ENCODE assay signal across 20 mouse cellular contexts in the genomic region with DNA sequence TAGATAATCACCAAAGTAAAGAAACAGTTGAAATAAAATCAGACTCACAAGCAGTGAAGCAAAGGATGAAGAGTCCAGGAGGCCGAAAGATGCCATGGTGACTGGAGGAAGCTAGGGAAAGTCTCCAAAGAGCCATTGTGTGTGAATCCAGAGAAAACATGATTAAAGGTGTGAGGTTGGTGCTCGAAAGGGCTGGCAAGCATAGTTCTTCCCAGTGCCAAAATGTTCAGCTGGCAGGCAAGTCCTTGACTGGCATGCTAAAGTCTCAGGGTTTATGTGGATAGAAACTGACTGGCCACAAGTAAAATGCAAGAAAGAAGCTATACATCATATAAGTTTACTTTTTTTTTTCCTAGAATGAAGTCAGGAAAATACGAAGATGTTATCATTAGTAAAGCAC. TPM values are rescaled to one million over a fixed set of nuclear protein-coding genes. Genes with fewer than 3 reads are reported as not detected.
A peak's percentile ranks its signal among the peaks of the same experiment; 100 is the strongest.
DNase-seq lines count a peak whose midpoint lies in the region; ATAC-seq and TF ChIP-seq lines count a peak whose summit lies in the region.
"Had no signal": no experiment of that assay in that cellular context is flagged by ENCODE, and none has a peak within 500 bp of the region (broad histone marks: within the 10 kb centered on the region; RNA-seq: fewer than 3 reads in every experiment).

No protein-coding gene starts in this region.

- no peaks in the 10 kb centered on the region for H3K36me3 ChIP-seq in forebrain, embryonic 14.5 days (ENCODE audit: control insufficient read depth, insufficient read depth, low read length)
- no peaks in the 10 kb centered on the region for H3K36me3 ChIP-seq in forebrain, embryonic 13.5 days (ENCODE audit: poor library complexity, severe bottlenecking)
- H3K36me3 ChIP-seq in midbrain, postnatal 0 days (ENCODE audit: insufficient read depth, low read length) = no peaks in the 10 kb centered on the region
- H3K36me3 ChIP-seq in midbrain, embryonic 16.5 days (ENCODE audit: control insufficient read depth, insufficient read depth, low read length) = no peaks in the 10 kb centered on the region
- H3K36me3 ChIP-seq: forebrain, embryonic 10.5 days; forebrain, embryonic 15.5 days; heart, embryonic 12.5 days; heart, embryonic 15.5 days had no signal

- no peak overlapping the region for H3K27ac ChIP-seq in forebrain, embryonic 14.5 days (ENCODE audit: low read depth, low read length)
- H3K27ac ChIP-seq in forebrain, embryonic 13.5 days = no peak overlapping the region
- no peak overlapping the region for H3K27ac ChIP-seq in midbrain, postnatal 0 days (ENCODE audit: low read depth, low read length)
- H3K27ac ChIP-seq in midbrain, embryonic 16.5 days (ENCODE audit: low read length) = no peak overlapping the region
- H3K27ac ChIP-seq: forebrain, embryonic 10.5 days; forebrain, embryonic 15.5 days; heart, embryonic 15.5 days; hindbrain, embryonic 14.5 days had no signal

- no peaks in the 10 kb centered on the region for H3K9me3 ChIP-seq in forebrain, embryonic 14.5 days (replicated peaks; ENCODE audit: control insufficient read depth, low read length)
- no peaks in the 10 kb centered on the region for H3K9me3 ChIP-seq in forebrain, embryonic 13.5 days (replicated peaks)
- H3K9me3 ChIP-seq in midbrain, postnatal 0 days (ENCODE audit: low read length) = no peaks in the 10 kb centered on the region
- H3K9me3 ChIP-seq in midbrain, embryonic 16.5 days (replicated peaks; ENCODE audit: control insufficient read depth, low read length, poor library complexity, severe bottlenecking) = no peaks in the 10 kb centered on the region
- H3K9me3 ChIP-seq: forebrain, embryonic 10.5 days; forebrain, embryonic 15.5 days; heart, embryonic 12.5 days; heart, embryonic 15.5 days had no signal

- H3K9ac ChIP-seq in forebrain, embryonic 14.5 days (ENCODE audit: low read length) = no peak overlapping the region
- H3K9ac ChIP-seq in forebrain, embryonic 13.5 days = no peak overlapping the region
- no peak overlapping the region for H3K9ac ChIP-seq in midbrain, postnatal 0 days (replicated peaks; ENCODE audit: low read length, poor library complexity, severe bottlenecking)
- H3K9ac ChIP-seq in midbrain, embryonic 16.5 days (ENCODE audit: low read depth, low read length) = no peak overlapping the region
- H3K9ac ChIP-seq: forebrain, embryonic 15.5 days; heart, embryonic 12.5 days; heart, embryonic 15.5 days; hindbrain, embryonic 14.5 days had no signal

- 83% methylated on average over 3 of the region's 3 CpGs for WGBS in forebrain, embryonic 14.5 days
- WGBS in forebrain, embryonic 13.5 days = 81% methylated on average over 3 of the region's 3 CpGs
- WGBS in midbrain, postnatal 0 days = 66% methylated on average over 3 of the region's 3 CpGs
- 77% methylated on average over 3 of the region's 3 CpGs for WGBS in midbrain, embryonic 16.5 days

- peak; percentile 4 for DNase-seq in adrenal gland, postnatal 10 days
- DNase-seq in adrenal gland, adult 8-10 months = no peak
- peak; percentile 22 for DNase-seq in forebrain, embryonic 14.5 days (ENCODE audit: low spot score)
- peak; percentile 31 for DNase-seq in midbrain, postnatal 0 days (ENCODE audit: low spot score)
- DNase-seq: adrenal gland, postnatal 14 days; cerebellum, adult 18-20 months; cerebellum, adult 9-10 months; gastrocnemius, postnatal 25 days; heart, postnatal 10 days; heart, postnatal 36 days had no signal

- ATAC-seq in forebrain, embryonic 14.5 days = no peak
- no peak for ATAC-seq in forebrain, embryonic 13.5 days
- no peak for ATAC-seq in midbrain, postnatal 0 days (ENCODE audit: low FRiP score)
- no peak for ATAC-seq in midbrain, embryonic 16.5 days
- ATAC-seq: activated CD4-positive, CD25-positive, alpha-beta regulatory T cell, adult 4 months; forebrain, embryonic 15.5 days; intestine, postnatal 0 days had no signal

- H3K4me3 ChIP-seq in forebrain, embryonic 14.5 days (ENCODE audit: low read depth, low read length) = no peak overlapping the region
- no peak overlapping the region for H3K4me3 ChIP-seq in forebrain, embryonic 13.5 days
- H3K4me3 ChIP-seq in midbrain, postnatal 0 days (ENCODE audit: low read depth, low read length) = no peak overlapping the region
- H3K4me3 ChIP-seq in midbrain, embryonic 16.5 days (ENCODE audit: low read depth, low read length) = no peak overlapping the region
- H3K4me3 ChIP-seq: forebrain, embryonic 10.5 days; forebrain, embryonic 15.5 days; heart, embryonic 12.5 days; heart, embryonic 15.5 days had no signal

- no peaks in the 10 kb centered on the region for H3K4me1 ChIP-seq in forebrain, embryonic 14.5 days (ENCODE audit: control insufficient read depth, insufficient read depth, low read length)
- H3K4me1 ChIP-seq in forebrain, embryonic 13.5 days = no peaks in the 10 kb centered on the region
- H3K4me1 ChIP-seq in midbrain, postnatal 0 days (ENCODE audit: insufficient read depth, low read length) = no peaks in the 10 kb centered on the region
- H3K4me1 ChIP-seq in midbrain, embryonic 16.5 days (ENCODE audit: control insufficient read depth, insufficient read depth, low read length) = no peaks in the 10 kb centered on the region
- H3K4me1 ChIP-seq: forebrain, embryonic 15.5 days; heart, embryonic 12.5 days; heart, embryonic 15.5 days had no signal

- no peak for TF ChIP-seq CTCF in midbrain, postnatal 0 days (IDR thresholded peaks at IDR 0.05)

- H3K27me3 ChIP-seq in forebrain, embryonic 14.5 days (replicated peaks; ENCODE audit: control insufficient read depth, insufficient read depth, low read length) = no peaks in the 10 kb centered on the region
- H3K27me3 ChIP-seq in forebrain, embryonic 13.5 days = no peaks in the 10 kb centered on the region
- H3K27me3 ChIP-seq in midbrain, postnatal 0 days (ENCODE audit: insufficient read depth, low read length) = no peaks in the 10 kb centered on the region
- H3K27me3 ChIP-seq in midbrain, embryonic 16.5 days (ENCODE audit: control insufficient read depth, insufficient read depth, low read depth, low read length) = no peaks in the 10 kb centered on the region
- H3K27me3 ChIP-seq: forebrain, embryonic 15.5 days; heart, embryonic 12.5 days; heart, embryonic 15.5 days had no signal

- H3K4me2 ChIP-seq in forebrain, embryonic 14.5 days (ENCODE audit: low read length) = no peak overlapping the region
- H3K4me2 ChIP-seq in forebrain, embryonic 13.5 days = no peak overlapping the region
- no peak overlapping the region for H3K4me2 ChIP-seq in midbrain, postnatal 0 days (ENCODE audit: low read depth, low read length, poor library complexity, severe bottlenecking)
- H3K4me2 ChIP-seq in midbrain, embryonic 16.5 days (ENCODE audit: low read length) = no peak overlapping the region
- H3K4me2 ChIP-seq: forebrain, embryonic 15.5 days; heart, embryonic 12.5 days; heart, embryonic 15.5 days; hindbrain, embryonic 14.5 days had no signal

RNA-seq across cellular contexts. Expression of gene Rasef, which starts 22.6 kb away (rescaled TPM):
- under 1 TPM; 0.18 to 0.24 TPM for total RNA-seq in adrenal gland, postnatal 10 days (2021)
- total RNA-seq in adrenal gland, adult 8-10 months (2022) = under 1 TPM in 2 of 4 experiments, not detected in 2; 0.03 to 0.09 TPM
- polyA plus RNA-seq in forebrain, embryonic 14.5 days (2014; fragmentation: Nextera tagmentation; extraction: Ambion mirVana) = 0.05 and 0.10 TPM in 2 replicates
- polyA plus RNA-seq in forebrain, embryonic 13.5 days (2015; fragmentation: Nextera tagmentation; extraction: Ambion mirVana) = 0.06 and 0.08 TPM in 2 replicates
- total RNA-seq in midbrain, postnatal 0 days (2014; rRNA removed) = 0.16 and 0.90 TPM in 2 replicates
- polyA plus RNA-seq in midbrain, postnatal 0 days (2015; fragmentation: Nextera tagmentation; extraction: Ambion mirVana) = 0.43 and 0.65 TPM in 2 replicates
- 0.31 and 0.59 TPM in 2 replicates for polyA plus RNA-seq in midbrain, embryonic 16.5 days (2015; fragmentation: Nextera tagmentation; extraction: Ambion mirVana)
- total RNA-seq: gastrocnemius, adult 8-10 months; gastrocnemius, postnatal 25 days had no signal
- polyA plus RNA-seq: activated CD4-positive, CD25-positive, alpha-beta regulatory T cell, adult 4 months had no signal
